Mouse (Mus musculus) ES-Bruce4 (cell line): ENCODE results near the gene Arl5a. TPM values are rescaled to one million over a fixed set of nuclear protein-coding genes. Genes with fewer than 3 reads are reported as not detected.

Experiments
- H3K27ac ChIP-seq: 2 replicates; pipeline ENCODE4 v1.5.1; 2012; ENCODE audit warnings: low read length, inconsistent platforms; ENCODE audit not compliant: insufficient read depth
- H3K27me3 ChIP-seq: 2 replicates; pipeline ENCODE4 v1.6.1; 2012; ENCODE audit warnings: mild to moderate bottlenecking, low read length, inconsistent platforms; ENCODE audit not compliant: control insufficient read depth, poor library complexity, insufficient read depth, severe bottlenecking
- H3K36me3 ChIP-seq: 2 replicates; pipeline ENCODE4 v1.6.1; 2012; ENCODE audit warnings: inconsistent platforms, mild to moderate bottlenecking, low read length, moderate library complexity; ENCODE audit not compliant: control insufficient read depth, poor library complexity, insufficient read depth, severe bottlenecking
- H3K4me1 ChIP-seq: one replicate; pipeline ENCODE4 v1.8.1; 2011; ENCODE audit warnings: low read length; ENCODE audit not compliant: control insufficient read depth, insufficient read depth
- H3K4me3 ChIP-seq: 2 replicates; pipeline ENCODE4 v1.5.1; 2011; ENCODE audit warnings: low read depth, mild to moderate bottlenecking, low read length
- H3K9ac ChIP-seq: 2 replicates; pipeline ENCODE4 v1.6.1; 2012; ENCODE audit warnings: low read depth, mild to moderate bottlenecking, inconsistent platforms; ENCODE audit not compliant: poor library complexity, severe bottlenecking
- H3K9me3 ChIP-seq: replicated peaks from 2 replicates; pipeline ENCODE4 v1.6.1; 2012; ENCODE audit warnings: mild to moderate bottlenecking, low read length, inconsistent platforms; ENCODE audit not compliant: control insufficient read depth, poor library complexity, insufficient read depth, severe bottlenecking
- CTCF ChIP-seq: IDR thresholded peaks from one replicate; pipeline ENCODE4 v1.8.1; 2011; ENCODE audit warnings: low read depth, low read length
- EP300 ChIP-seq: IDR thresholded peaks from 2 replicates; pipeline ENCODE4 v1.6.1; 2011; ENCODE audit warnings: low read depth, low read length; ENCODE audit not compliant: insufficient read depth
- POLR2A ChIP-seq: IDR thresholded peaks from one replicate; pipeline ENCODE4 v1.8.1; 2011; ENCODE audit warnings: low read length; ENCODE audit not compliant: insufficient read depth
- polyA plus RNA-seq: library from polyadenylated mRNA; stranded (reverse); fragments of >200 nt; gene quantifications from 2 replicates; pipeline ENCODE4 v1.2.4, GENCODE M21; 2011; ENCODE audit warnings: low read depth; ENCODE audit not compliant: missing spikeins, insufficient read depth, insufficient read length

The Arl5a gene
- polyA plus RNA-seq, 1 experiment = 53.1 TPM

- no peaks in the 10 kb centered on the region for H3K36me3 ChIP-seq
- H3K4me3 ChIP-seq = no peak overlapping the region
- H3K9me3 ChIP-seq = no peaks in the 10 kb centered on the region
- TF ChIP-seq CTCF (no peak), EP300 (no peak), POLR2A (no peak)
- no peaks in the 10 kb centered on the region for H3K4me1 ChIP-seq
- no peak overlapping the region for H3K9ac ChIP-seq
- H3K27me3 ChIP-seq = no peaks in the 10 kb centered on the region
- H3K27ac ChIP-seq = no peak overlapping the region
Measured at GRCm38 (mm10) chr2:52390415-52390975, 34.2 kb downstream of the Arl5a start.

- Histone ChIP-seq H3K27ac (no peak overlapping the region), H3K4me1 (no peaks in the 10 kb centered on the region), H3K9ac (no peak overlapping the region), H3K36me3 (no peaks in the 10 kb centered on the region), H3K4me3 (no peak overlapping the region), H3K9me3 (no peaks in the 10 kb centered on the region), H3K27me3 (no peaks in the 10 kb centered on the region)
- TF ChIP-seq EP300 (no peak), CTCF (no peak), POLR2A (no peak)
Measured at GRCm38 (mm10) chr2:52389975-52390374, 34.7 kb downstream of the Arl5a start.

GRCm38 (mm10) chr2:52386451-52386850, 38.2 kb downstream of the Arl5a start:
- no peaks in the 10 kb centered on the region for H3K27me3 ChIP-seq
- H3K4me1 ChIP-seq = no peaks in the 10 kb centered on the region
- H3K36me3 ChIP-seq = no peaks in the 10 kb centered on the region
- H3K27ac ChIP-seq = no peak overlapping the region
- H3K4me3 ChIP-seq = no peak overlapping the region
- H3K9ac ChIP-seq = no peak overlapping the region
- H3K9me3 ChIP-seq = no peaks in the 10 kb centered on the region
- TF ChIP-seq EP300 (no peak), CTCF (no peak), POLR2A (no peak)

GRCm38 (mm10) chr2:52386037-52386436, 38.7 kb downstream of the Arl5a start:
- TF ChIP-seq POLR2A (no peak), CTCF (no peak)
- Histone ChIP-seq H3K9ac (no peak overlapping the region), H3K27ac (no peak overlapping the region), H3K36me3 (no peaks in the 10 kb centered on the region), H3K4me1 (no peaks in the 10 kb centered on the region), H3K4me3 (no peak overlapping the region), H3K27me3 (no peaks in the 10 kb centered on the region), H3K9me3 (no peaks in the 10 kb centered on the region)

GRCm38 (mm10) chr2:52378848-52379261, 45.8 kb downstream of the Arl5a start:
- Histone ChIP-seq H3K4me3 (peak overlapping the region; percentile 35), H3K4me1 (no peaks in the 10 kb centered on the region), H3K27ac (no peak overlapping the region), H3K36me3 (no peaks in the 10 kb centered on the region), H3K9me3 (no peaks in the 10 kb centered on the region), H3K9ac (no peak overlapping the region), H3K27me3 (no peaks in the 10 kb centered on the region)
- no peak for TF ChIP-seq EP300
- no peak for TF ChIP-seq POLR2A
- no peak for TF ChIP-seq CTCF

GRCm38 (mm10) chr2:52378448-52378804, 46.3 kb downstream of the Arl5a start, which contains the start of gene Neb:
Gene Neb (minus strand): TSS chr2:52378474.
- H3K4me1 ChIP-seq = no peaks in the 10 kb centered on the region
- no peaks in the 10 kb centered on the region for H3K36me3 ChIP-seq
- TF ChIP-seq POLR2A (peak; percentile 15), EP300 (no peak), CTCF (no peak)
- no peaks in the 10 kb centered on the region for H3K27me3 ChIP-seq
- H3K9me3 ChIP-seq = no peaks in the 10 kb centered on the region
- H3K4me3 ChIP-seq = peak within 1 kb of the TSS; percentile 35
- H3K9ac ChIP-seq = no peak within 1 kb of the TSS
- H3K27ac ChIP-seq = no peak within 1 kb of the TSS
